Mouse (Mus musculus) thymus, postnatal 10 days (tissue): ENCODE measurements around the gene Zfp946.

ENCODE experiments used
- DNase-seq, 2 experiments: peaks; one replicate each; pipeline ENCODE4 v3.0.0; 2021; ENCODE audit warnings: low spot score in 2 of 2

The Zfp946 gene

GRCm38 (mm10) chr17:22423952-22424617 is at the start of gene Zfp946:
Zfp946 (plus strand) TSS chr17:22424222.
- peak; percentile 59 to 64 for DNase-seq

GRCm38 (mm10) chr17:22410756-22411155 is 13.3 kb upstream of the Zfp946 start:
- peak in 1 of 2 experiments; percentile 20 for DNase-seq

GRCm38 (mm10) chr17:22417510-22417909 is 6.5 kb upstream of the Zfp946 start:
- peak; percentile 25 to 64 for DNase-seq

- DNase-seq, result no peak
Measured at GRCm38 (mm10) chr17:22424636-22425354, 773 bp downstream of the Zfp946 start.

- DNase-seq, result no peak
Measured at GRCm38 (mm10) chr17:22447684-22448083, 23.7 kb downstream of the Zfp946 start.

GRCm38 (mm10) chr17:22497120-22497519 is 73.1 kb downstream of the Zfp946 start:
- DNase-seq, result no peak
